Mouse (Mus musculus) forelimb bud, embryonic 11.5 days (tissue): ENCODE data around the gene March1.

Experiments used
- DNase-seq: peaks from one replicate; pipeline ENCODE4 v3.0.0-alpha.2; 2012; ENCODE audit warnings: low read depth, low spot score

The March1 gene

DNA sequence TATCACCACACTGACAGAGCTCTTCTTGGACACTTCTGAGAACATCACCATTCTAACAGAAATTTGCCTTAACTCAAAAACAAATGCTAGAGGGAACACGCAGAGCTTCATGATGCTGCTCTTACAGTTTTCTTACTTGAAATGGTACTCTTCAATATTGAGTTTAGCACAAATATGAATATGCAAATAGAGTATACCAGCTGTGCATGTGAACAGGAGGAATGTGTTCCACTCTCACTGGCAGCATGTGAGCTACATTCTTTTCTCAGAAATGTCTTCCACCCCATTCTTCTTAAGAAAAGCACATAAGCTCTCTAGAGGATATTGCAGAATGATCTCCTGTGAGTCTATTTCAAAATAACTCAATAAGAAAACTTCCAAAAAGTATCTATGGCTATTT, 370.0 kb downstream of the March1 start:
- DNase-seq: no peak

GRCm38 (mm10) chr8:66022815-66023214, 405.1 kb downstream of the March1 start:
- no peak for DNase-seq

DNA sequence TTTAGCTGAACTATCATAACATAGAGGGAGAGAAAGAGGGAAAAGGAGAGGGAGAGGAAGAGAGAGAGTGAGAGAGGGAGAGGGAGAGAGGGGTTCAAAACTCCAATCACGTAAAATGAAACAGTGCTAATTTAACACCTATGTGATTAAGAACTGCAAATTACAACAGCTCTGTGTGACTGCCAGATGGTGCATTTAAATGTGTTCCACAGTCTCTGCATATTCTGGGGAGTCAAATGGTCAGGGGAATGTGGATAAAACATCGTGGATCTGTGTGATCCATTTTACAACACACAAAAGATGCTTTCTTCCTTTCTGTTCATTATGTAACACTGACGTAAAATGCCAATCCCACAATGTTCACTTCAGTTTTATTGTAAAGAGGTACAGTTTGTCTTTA, 416.0 kb downstream of the March1 start:
- DNase-seq: no peak

DNA sequence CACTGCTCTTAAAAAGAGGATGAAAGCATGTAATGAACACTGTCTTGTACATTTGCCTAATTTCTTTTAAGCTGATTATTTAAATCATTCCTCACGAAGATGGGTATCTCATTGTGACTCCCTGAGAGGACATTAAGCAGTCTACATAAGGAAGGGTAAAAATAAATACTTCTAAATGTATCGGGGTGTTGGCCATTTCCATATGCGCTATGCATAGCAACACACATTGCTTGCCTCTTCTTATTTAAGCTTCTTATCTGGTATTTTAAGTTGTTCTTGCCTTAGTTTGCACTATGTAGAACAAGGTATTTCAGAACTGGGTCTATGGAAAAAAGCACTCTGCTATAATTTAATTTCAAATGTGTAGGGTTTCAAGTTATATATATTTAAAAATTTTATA, 416.7 kb downstream of the March1 start:
- no peak for DNase-seq

DNA sequence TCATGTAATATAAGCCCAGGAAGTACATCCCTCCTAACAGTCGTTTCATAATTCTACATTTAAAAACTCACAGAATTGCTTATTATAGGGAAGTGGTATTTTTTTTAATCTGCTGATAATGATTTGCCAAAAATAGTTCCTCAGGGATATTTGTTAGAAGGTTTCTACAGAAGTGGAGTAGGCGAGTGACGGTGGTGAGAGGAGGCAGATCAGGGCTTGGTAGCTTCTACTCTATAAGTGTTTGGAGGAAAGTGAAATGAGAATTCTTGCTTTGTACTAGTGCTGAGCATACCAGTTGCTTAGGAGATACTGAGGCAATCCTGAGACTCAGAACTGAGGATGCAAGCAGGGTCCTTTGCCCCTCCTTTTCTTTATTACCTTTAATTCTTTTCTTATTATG, 476.5 kb downstream of the March1 start:
- DNase-seq: no peak

DNA sequence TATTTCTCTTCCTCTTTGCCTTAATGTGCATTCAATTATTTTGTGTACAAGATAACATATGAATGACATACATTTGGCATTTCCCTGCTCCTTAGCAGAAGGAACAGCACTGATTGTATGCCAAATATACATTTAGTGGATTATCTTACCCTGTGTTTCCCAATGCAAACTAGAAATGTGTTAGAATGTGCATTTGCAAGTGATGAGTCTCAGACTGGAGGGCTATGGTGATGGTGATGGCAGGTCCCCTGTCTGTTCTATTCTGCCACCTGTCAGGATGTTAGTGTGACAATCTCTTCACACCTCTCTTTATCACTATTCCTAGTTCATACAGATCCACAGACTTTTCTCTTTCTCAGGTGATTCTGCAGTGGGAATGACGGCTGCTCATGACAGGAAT, 480.4 kb downstream of the March1 start:
- no peak for DNase-seq

DNA sequence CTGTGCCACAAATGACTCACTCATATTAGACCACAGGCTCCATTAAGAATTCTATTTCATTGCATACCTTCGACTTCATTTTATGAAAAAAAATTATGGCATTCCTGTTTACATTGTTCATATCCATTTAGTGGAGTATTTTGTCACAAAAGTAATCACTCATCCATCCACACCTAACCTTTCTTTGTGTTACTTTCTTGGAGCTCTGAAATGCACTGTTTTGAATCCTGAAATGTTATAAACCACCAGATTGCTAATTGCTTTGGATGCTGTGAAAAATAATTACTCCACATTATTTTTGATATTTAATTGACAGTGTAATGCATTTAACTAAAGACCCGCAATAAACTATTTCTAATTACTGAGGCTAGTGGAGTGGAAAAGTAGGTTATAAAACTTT, 501.6 kb downstream of the March1 start:
- DNase-seq: no peak

DNA sequence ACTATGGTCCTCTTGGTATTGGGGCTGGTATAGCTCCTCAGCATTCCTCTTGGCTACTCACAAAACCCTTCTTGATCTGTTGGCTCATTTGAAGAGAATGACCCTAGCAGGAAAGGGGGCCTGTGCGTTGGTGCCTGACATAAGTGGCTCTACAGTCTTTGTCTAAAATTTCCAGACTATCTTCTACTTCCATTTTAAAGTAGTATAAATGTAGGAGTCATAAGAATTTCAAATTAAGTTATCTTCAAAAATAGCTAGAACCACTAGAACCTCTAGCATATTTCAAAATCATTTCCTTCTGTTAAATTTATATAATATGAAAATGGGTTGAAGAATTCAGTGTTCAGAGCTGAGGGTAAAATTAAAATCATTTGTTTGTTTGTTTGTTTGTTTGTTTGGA, 541.9 kb downstream of the March1 start:
- DNase-seq: no peak

DNA sequence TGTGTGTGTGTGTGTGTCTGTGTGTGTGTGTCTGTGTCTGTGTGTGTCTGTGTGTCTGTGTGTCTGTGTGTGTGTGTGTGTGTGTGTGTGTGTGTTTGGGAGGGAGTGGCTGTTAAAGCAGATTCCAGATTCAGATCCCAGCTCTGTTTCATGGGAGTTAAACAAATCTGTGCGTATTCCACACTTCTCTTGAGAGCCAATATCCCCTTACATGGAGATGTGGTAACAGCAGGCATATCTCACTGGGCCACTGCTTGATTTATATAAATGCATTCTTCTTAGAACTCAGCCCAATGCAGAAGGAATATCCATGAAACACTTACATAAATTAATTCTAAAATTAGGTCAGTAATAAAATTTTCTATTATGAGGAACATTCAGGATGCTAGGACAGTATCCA, 549.1 kb downstream of the March1 start:
- DNase-seq: no peak

- no peak for DNase-seq
Measured at GRCm38 (mm10) chr8:66167405-66168173, 549.9 kb downstream of the March1 start.

GRCm38 (mm10) chr8:66179336-66179735, 561.6 kb downstream of the March1 start:
- DNase-seq: no peak

DNA sequence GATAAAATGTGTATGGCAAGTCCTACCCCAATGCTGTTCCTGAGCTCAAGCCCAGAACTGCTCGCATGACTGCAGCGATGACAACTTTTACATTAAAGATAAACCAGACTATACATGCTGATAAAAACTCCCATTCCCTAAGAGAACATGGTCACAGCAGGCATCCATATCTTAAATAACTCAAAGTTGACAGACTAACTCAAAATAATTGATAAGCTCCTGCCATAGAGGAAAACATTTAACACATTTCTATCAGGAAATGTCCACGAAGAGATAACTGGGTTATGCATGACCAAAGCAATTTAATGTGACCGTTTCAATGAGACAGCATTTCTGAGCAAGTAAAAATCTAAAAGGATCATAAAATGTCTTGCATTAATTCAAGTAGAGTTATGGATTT, 563.6 kb downstream of the March1 start:
- no peak for DNase-seq

- peak; percentile 59 for DNase-seq
Measured at GRCm38 (mm10) chr8:66182257-66182656, 564.6 kb downstream of the March1 start.

- peak; percentile 3 for DNase-seq
Measured at GRCm38 (mm10) chr8:66183454-66183853, 565.8 kb downstream of the March1 start.

DNA sequence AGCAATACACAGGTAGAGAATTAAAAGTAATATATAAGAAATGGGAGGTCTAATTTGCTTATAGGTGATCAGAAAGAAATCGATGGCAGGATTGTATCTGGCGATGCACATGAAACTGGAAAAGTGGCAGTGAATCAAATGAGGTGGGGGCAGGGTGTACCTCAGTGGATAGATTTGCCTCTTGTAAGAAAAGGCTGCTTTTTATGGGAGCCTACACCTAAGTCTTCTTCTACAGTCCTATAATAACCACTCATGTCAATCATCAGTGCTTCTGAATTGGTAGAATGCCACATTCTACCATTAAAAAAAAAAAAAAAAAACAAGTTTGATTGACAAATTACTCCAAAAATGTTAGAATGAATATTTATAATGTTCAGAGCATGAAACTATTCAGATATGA, 567.5 kb downstream of the March1 start:
- DNase-seq: no peak

DNA sequence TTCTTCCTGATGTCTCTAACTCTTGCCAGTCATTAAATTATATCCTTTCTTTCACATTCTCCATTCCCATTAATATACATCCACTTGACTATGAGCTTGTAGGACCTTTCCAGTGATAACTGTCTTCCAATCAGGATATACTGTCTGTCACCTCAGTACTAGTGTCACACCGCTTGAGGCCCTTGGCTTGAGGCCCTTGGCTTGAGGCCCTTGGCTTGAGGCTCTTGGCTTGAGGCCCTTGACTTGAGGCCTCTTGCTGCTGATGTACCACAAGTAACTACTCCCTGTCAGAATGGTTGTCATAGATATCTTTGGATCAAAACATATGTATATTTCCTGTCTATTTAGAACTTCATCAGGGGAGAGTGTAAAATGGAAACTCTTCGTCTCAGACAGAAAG, 576.7 kb downstream of the March1 start:
- DNase-seq: no peak

DNA sequence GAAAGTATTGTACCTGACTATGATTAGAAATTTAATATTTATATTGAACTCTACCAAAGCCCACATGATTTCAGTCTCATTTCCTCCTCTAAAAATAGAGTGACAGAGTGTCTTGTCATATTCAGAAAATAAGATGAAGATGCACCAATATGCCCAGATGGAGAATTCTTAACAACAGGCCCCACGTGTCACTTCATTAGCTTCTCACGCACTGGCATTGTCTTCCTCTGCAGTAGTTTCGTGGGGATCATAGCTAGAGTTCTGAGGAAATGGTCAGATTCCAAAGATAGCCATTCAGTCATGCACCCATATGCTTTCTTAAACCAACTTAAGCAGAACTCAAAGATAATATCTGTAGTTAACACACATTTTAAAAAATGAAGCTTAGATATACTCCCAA, 582.5 kb downstream of the March1 start:
- no peak for DNase-seq

- DNase-seq: no peak
Measured at GRCm38 (mm10) chr8:66203814-66204438, 586.2 kb downstream of the March1 start.

GRCm38 (mm10) chr8:66209553-66209952, 591.9 kb downstream of the March1 start:
- no peak for DNase-seq

- DNase-seq: no peak
Measured at GRCm38 (mm10) chr8:66210294-66210693, 592.6 kb downstream of the March1 start.

DNA sequence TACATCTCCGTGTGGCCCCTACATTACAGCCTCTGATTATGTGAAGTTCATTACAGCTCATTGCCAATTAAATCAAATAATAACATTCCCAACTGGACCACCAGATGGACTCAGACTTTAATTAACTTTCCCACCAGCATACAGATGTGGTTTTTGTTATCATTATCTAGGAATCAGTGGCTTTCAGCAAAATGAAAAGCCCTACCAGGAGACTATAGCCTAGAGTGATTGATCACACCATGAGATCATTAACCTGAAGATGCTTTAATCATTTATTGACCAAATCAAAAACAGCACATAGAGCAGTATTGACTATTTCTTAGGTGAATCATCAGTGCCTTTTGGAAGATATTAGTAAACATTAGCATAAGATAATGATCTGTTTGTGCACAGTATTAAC, 602.3 kb downstream of the March1 start:
- no peak for DNase-seq

DNA sequence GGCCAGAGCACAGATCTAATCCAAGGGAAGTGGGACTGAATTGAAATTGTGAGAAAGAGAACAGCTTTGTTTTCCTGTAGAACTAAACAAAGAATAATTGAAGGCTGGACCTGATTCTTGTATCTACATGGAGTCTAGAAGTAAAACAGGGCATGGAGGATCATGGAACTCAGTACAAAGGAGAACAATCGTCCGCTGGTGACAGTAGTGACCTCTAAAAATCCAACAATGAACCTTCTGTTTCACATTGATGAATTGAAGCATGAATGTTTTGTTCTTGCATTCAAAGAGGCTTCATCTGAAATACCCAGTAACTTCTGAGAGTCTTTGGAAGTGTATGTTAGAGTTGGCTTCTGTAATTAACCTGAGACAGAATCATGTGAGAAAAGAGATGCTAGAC, 612.2 kb downstream of the March1 start:
- DNase-seq: no peak

DNA sequence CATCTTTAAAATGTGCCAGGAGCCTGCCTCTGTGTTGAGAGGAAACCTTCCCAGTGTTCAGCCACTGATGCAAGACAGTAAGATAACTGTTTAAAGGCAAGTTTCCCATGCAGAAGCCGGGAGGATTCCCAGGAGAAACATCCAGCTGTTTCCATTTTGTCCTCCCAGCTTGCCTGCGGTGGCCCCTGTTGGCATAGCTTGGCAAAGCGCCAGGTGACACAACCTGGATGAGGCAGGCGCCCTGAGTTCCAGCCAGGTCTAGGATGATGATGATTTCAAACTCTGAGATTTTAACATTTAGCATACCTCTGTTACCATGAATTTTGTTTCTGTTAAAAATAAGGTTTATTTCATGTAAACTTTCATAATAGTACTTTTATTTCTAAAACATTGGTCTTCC, 651.8 kb downstream of the March1 start:
- DNase-seq: no peak

DNA sequence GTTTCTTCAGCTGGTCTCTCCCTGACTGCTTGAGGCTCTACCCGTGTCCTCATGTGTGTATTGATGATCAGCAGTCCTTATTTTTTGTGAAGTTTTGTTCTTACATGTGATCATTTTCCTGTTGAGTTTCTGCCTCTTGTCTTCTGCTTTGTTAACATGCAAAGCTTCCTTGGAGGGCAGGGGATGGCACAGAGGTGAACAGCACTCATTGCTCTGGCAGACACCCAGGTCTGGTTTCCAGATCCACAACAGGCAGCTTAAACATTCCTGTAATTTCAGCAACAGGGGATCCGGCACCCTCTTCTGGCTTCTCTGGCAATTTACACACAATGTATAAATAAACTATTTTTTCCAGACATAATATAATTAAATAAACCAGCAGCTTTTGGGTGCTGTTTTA, 652.4 kb downstream of the March1 start:
- no peak for DNase-seq
